Mouse (Mus musculus) testis, adult 10 weeks (tissue): Measurements from ENCODE around the gene Celf5. TPM values are rescaled to one million over a fixed set of nuclear protein-coding genes. Genes with fewer than 3 reads are reported as not detected.

Experiments
- polyA plus RNA-seq: library from polyadenylated mRNA; stranded (reverse); fragments of 350-450 nt; fragmentation: Illumina TruSeq; extraction: RNeasy Lipid Tissue Mini Kit (QIAGEN cat#74804); gene quantifications from one replicate; pipeline ENCODE4 v1.2.3, GENCODE M21; 2014; ENCODE audit warnings: low read depth, low replicate concordance

Celf5 gene
- polyA plus RNA-seq: 4.3 TPM

DNA sequence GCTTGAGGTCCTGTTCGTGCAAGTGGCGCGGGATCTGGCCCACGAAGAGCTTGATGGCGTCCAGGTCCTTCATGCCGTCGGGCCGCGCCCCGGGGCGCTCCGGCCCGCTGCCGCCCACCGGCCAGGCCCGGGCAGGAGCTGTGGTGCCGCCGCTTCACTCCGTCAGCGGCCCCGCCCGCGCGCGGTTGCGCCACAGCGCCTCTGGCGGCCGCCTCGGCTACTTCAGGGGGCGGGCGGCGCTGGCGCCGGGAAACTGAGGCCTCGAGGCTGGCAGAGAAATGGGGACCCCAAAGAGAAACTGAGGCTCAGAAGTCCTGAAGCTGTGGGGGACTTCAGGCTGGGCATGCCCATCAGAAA lies at the start of gene Celf5:
Gene Celf5, minus strand, starts transcription at position 177 of the 357 bp plus-strand sequence.

DNA sequence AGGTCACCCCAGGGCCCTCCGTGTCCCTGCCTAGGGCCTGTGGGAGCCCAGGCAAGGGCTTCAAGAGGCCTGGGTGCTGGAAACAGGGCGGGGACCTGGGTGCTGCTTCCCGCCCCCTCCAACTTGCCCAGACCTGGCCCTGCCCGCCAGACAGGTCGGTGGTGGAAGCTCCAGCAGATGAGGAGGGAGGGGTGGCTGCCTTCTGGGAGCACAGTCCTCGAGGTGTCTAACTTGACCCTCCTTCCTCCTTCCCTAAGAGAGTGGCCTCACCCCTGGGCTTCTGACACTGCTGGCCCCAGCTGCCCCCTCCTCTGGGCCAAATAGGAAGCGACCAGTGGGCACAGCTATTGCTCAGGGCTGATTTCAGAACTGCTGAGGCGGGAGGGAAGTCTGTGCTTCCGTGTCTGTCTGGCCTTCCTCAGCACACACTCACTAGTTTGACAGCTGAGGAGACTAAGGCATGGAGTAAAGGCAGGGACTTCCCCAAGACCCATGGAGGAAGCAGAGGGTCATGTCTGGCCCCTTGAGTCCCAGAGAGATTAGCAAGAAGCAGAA lies 41.6 kb upstream of the Celf5 start, which contains the start of gene Gna15:
Gene Gna15, minus strand, starts transcription at position 175 of the 555 bp plus-strand sequence.

DNA sequence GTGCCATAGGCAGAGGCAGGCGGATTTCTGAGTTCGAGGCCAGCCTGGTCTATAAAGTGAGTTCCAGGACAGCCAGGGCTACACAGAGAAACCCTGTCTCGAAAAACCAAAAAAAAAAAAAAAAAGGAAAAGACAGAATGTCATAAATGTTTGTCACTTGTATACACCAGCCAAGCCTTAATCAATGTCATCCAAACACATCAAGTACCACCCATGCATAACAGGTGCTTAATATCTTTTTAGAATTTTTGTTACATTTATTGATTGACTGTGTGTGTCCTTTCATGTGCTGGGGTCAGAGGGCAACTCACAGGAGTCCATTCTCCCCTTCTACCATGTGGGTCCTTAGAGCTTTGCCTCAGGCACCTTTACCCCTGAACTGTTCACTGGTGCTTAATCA lies 17.5 kb upstream of the Celf5 start, which contains the start of gene S1pr4:
Gene S1pr4, minus strand, starts transcription at position 101 of the 400 bp plus-strand sequence.

DNA sequence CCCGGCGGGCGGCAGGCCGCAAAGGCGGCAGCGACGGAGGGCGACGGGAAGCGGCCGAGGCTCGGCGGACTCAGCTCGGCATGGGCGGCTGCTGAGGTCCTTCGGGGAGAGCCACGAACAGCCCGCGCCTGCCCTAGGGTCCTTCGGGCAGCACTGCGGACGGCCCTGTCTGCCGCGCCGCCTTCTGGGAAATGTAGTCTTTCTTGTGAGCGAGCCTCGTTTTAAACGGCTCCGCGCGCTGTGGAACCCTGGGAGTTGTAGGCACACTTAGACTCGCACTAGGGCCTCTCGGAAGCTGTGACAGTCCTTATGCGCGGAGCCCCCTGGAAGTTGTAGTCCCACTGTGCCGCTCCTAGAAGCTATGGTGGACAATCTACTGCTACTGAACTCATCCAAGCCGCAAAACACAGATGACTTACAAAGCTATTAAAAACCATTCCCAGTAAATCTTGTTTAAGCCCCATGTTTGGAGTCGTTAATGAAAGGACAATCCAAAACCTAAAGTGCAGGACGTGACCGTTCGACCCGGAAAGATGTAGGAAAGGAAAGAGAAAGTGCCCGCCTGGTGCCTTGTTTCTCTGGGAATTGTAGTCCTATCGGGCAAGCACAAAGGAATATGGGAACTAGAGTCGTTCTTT lies 13.9 kb upstream of the Celf5 start, which contains the start of gene Ncln:
Gene Ncln, minus strand, starts transcription at position 129 of the 638 bp plus-strand sequence.

DNA sequence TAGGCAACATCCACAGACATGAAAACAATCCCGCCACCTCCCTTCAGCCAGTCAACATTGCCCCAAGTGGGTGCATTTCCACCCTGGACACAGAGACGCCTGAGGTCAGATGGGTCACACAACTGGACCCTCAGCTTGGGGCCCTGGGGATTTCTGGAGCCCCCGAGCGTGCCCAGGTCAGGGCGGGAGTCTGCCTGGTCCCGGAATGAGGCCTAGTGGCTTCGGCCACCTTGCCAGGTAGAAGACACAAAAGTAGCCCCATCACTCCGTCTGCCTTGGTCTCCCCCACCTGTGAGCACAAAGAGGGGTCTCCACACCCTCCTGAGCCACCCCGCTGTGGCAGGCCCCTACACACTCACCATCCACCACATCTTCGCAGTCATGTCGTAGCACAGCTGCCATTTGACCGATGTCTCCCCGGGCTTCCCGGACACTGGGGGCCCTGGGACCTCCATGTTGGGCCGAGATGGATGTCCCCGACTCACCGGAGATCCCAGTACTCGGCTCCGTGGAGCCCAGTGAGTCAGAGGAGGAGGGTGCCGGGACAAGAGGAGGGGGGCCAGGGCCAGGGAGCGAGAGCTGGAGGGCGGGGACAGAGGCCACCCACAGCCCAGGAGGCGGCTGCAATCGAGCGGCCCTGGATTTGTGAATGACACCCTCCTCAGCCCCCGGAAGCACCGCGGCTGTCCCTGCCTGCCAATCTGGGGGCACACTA lies 27.2 kb downstream of the Celf5 start, which contains the start of gene Nfic:
Gene Nfic, minus strand, starts transcription at position 455 of the 715 bp plus-strand sequence.

Other genes starting within 250 kb of the Celf5 start
- 0.76 TPM for gene Zfr2, start 249.6 kb downstream of the Celf5 start, polyA plus RNA-seq
- gene Matk, start 229.8 kb downstream of the Celf5 start, polyA plus RNA-seq: not detected
- 6.4 TPM for gene Mrpl54, start 215.8 kb downstream of the Celf5 start, polyA plus RNA-seq
- 4.4 TPM for gene Apba3, start 215.7 kb downstream of the Celf5 start, polyA plus RNA-seq
- gene Tjp3, start 191.1 kb downstream of the Celf5 start, polyA plus RNA-seq: not detected
- gene Pip5k1c, start 189.7 kb downstream of the Celf5 start, polyA plus RNA-seq: 0.67 TPM
- gene Cactin, start 161.6 kb downstream of the Celf5 start, polyA plus RNA-seq: 0.14 TPM
- not detected for gene Tbxa2r, start 154.0 kb downstream of the Celf5 start, polyA plus RNA-seq
- gene Gipc3, start 139.4 kb downstream of the Celf5 start, polyA plus RNA-seq: 0.11 TPM
- 2.9 TPM for gene Hmg20b, start 132.2 kb downstream of the Celf5 start, polyA plus RNA-seq
- 0.90 TPM for gene Mfsd12, start 125.2 kb downstream of the Celf5 start, polyA plus RNA-seq
- gene 4930404N11Rik, start 116.9 kb downstream of the Celf5 start, polyA plus RNA-seq: not detected
- gene Fzr1, start 104.2 kb downstream of the Celf5 start, polyA plus RNA-seq: 1.1 TPM
- gene Dohh, start 98.3 kb downstream of the Celf5 start, polyA plus RNA-seq: not detected
- 0.20 TPM for gene Gm48551, start 98.2 kb downstream of the Celf5 start, polyA plus RNA-seq
- not detected for gene Gm48552, start 93.7 kb downstream of the Celf5 start, polyA plus RNA-seq
- gene Smim24, start 89.7 kb downstream of the Celf5 start, polyA plus RNA-seq: 273 TPM
- 3.2 TPM for gene Nfic, start 27.1 kb downstream of the Celf5 start, polyA plus RNA-seq
- gene Ncln, start 13.7 kb upstream of the Celf5 start, polyA plus RNA-seq: not detected
- not detected for gene S1pr4, start 17.4 kb upstream of the Celf5 start, polyA plus RNA-seq
- not detected for gene Gna15, start 41.5 kb upstream of the Celf5 start, polyA plus RNA-seq
- gene Gna11, start 62.5 kb upstream of the Celf5 start, polyA plus RNA-seq: 1.9 TPM
- 4.5 TPM for gene Aes, start 76.8 kb upstream of the Celf5 start, polyA plus RNA-seq
- gene Tle2, start 91.9 kb upstream of the Celf5 start, polyA plus RNA-seq: 1.5 TPM
- gene Tle6, start 118.4 kb upstream of the Celf5 start, polyA plus RNA-seq: 0.90 TPM
- 0.90 TPM for gene BC025920, start 123.6 kb upstream of the Celf5 start, polyA plus RNA-seq
- gene Sirt6, start 145.1 kb upstream of the Celf5 start, polyA plus RNA-seq: not detected
- gene Ankrd24, start 145.8 kb upstream of the Celf5 start, polyA plus RNA-seq: 1.0 TPM
- gene Gm10778, start 166.3 kb upstream of the Celf5 start, polyA plus RNA-seq: 6.5 TPM
- gene Zfp433, start 222.1 kb upstream of the Celf5 start, polyA plus RNA-seq: 20.2 TPM